Mouse (Mus musculus) spleen, adult 2 months (tissue): ENCODE results near the gene Gm28374.

Source experiments
- CTCF ChIP-seq: fragments of 200-500 bp; IDR thresholded peaks from 2 replicates; pipeline ENCODE4 v1.5.1; 2011; ENCODE audit warnings: mild to moderate bottlenecking, inconsistent platforms; ENCODE audit not compliant: insufficient read depth, insufficient read length, insufficient replicate concordance; ENCODE audit errors: extremely low read depth
- POLR2A ChIP-seq: fragments of 200-500 bp; IDR thresholded peaks from 2 replicates; pipeline ENCODE4 v1.6.1; 2011; ENCODE audit warnings: low read depth, low read length, inconsistent platforms

- TF ChIP-seq POLR2A (no peak), CTCF (no peak)
Measured at GRCm38 (mm10) chr19:6028991-6029390, 53.1 kb downstream of the Gm28374 start.
